Mouse (Mus musculus) midbrain, postnatal 0 days (tissue): Measurements from ENCODE around the gene Dnajc4. TPM values are rescaled to one million over a fixed set of nuclear protein-coding genes. Genes with fewer than 3 reads are reported as not detected.

Experiments used
- ATAC-seq: fragments of 200-750 bp; cut with Nextera tagmentation; 2 replicates; pipeline ENCODE4 v1.8.0; 2017; ENCODE audit warnings: moderate number of reproducible peaks, mild to moderate bottlenecking, moderate TSS enrichment, moderate library complexity; ENCODE audit not compliant: low FRiP score
- DNase-seq: peaks from one replicate; pipeline ENCODE4 v3.0.0-alpha.2; 2015; ENCODE audit warnings: low spot score
- H3K27ac ChIP-seq: fragments of 300-500 bp; sonication (generic); 2 replicates; pipeline ENCODE4 v1.5.1; 2014; ENCODE audit warnings: low read depth, mild to moderate bottlenecking, low read length, mixed read lengths
- H3K27me3 ChIP-seq: fragments of 300-500 bp; sonication (generic); 2 replicates; pipeline ENCODE4 v1.6.1; 2014; ENCODE audit warnings: low read length, control low read depth, mixed read lengths; ENCODE audit not compliant: insufficient read depth
- H3K36me3 ChIP-seq: fragments of 300-500 bp; sonication (generic); 2 replicates; pipeline ENCODE4 v1.6.1; 2014; ENCODE audit warnings: low read length, control low read depth, mixed read lengths; ENCODE audit not compliant: insufficient read depth
- H3K4me1 ChIP-seq: fragments of 300-500 bp; sonication (generic); 2 replicates; pipeline ENCODE4 v1.6.1; 2014; ENCODE audit warnings: mild to moderate bottlenecking, control low read depth, antibody characterized with exemption, low read length, mixed read lengths; ENCODE audit not compliant: insufficient read depth
- H3K4me2 ChIP-seq: fragments of 300-500 bp; sonication (generic); 2 replicates; pipeline ENCODE4 v1.6.1; 2014; ENCODE audit warnings: low read depth, mild to moderate bottlenecking, low read length, mixed read lengths; ENCODE audit not compliant: poor library complexity, severe bottlenecking
- H3K4me3 ChIP-seq: fragments of 300-500 bp; sonication (generic); 2 replicates; pipeline ENCODE4 v1.5.1; 2014; ENCODE audit warnings: low read depth, mild to moderate bottlenecking, low read length, moderate library complexity
- H3K9ac ChIP-seq: fragments of 300-500 bp; sonication (generic); replicated peaks from 2 replicates; pipeline ENCODE4 v1.6.1; 2014; ENCODE audit warnings: mild to moderate bottlenecking, low read length, moderate library complexity, mixed read lengths; ENCODE audit not compliant: poor library complexity, severe bottlenecking
- H3K9me3 ChIP-seq: fragments of 300-500 bp; sonication (generic); 2 replicates; pipeline ENCODE4 v1.6.1; 2016; ENCODE audit warnings: low read length, control low read depth
- CTCF ChIP-seq: IDR thresholded peaks from 2 replicates; pipeline ENCODE4 v1.5.1; 2016; ENCODE audit warnings: antibody characterized with exemption, mild to moderate bottlenecking
- WGBS: fragments of 180-500 bp; shearing (Covaris S2); extraction: QIAGEN DNeasy Blood & Tissue Kit; methylation state at CpG from one replicate; pipeline ENCODE4 v1.1.7; 2014; 5-methylcytosine and 5-hydroxymethylcytosine counted together
- polyA plus RNA-seq: library from polyadenylated mRNA; unstranded; fragments of >200 nt; fragmentation: Nextera tagmentation; extraction: Ambion mirVana; gene quantifications from 2 replicates; pipeline ENCODE4 v1.2.1, GENCODE M21; 2015
- total RNA-seq: library from RNA; depleted of rRNA; stranded (reverse); fragments of >200 nt; gene quantifications from 2 replicates; pipeline ENCODE4 v1.2.3, GENCODE M21; 2014

Gene Dnajc4
- total and polyA plus RNA-seq, 2 experiments from 2014 or later = 21.6 to 31.2 TPM

DNA sequence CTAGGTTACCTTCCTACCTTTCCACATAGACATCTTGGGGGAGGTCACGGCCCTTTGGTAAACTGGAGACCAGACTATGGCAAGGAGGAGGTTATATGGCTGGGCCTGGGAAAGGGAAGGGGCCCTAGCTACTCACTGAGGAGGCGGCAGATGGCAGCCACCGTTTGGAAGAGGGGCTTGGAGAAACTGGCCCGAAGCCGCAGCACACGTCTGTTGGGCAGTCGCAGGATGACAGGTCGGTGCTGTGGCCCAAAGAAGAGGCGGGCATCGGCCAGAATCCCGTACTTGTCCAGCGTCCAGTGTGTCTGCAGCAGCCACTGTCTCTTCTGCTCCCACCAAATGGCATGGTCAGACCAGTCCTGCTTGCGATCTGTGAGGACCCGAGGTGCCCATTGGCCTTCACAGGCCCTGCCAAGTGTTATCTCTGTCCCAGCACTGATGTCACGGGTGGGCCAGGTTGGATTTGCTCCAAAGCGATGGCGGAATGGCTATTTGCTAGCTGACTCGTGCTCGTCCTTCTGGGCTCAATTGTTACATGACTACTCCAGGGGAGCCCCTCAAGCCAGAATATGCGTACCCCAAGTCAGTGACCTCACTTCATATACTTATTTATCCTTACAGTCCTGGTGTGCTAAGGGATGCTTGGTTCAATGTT, 22.2 kb upstream of the Dnajc4 start:
- H3K36me3 ChIP-seq = peaks cover 13% of the 10 kb centered on the region
- no peak overlapping the region for H3K4me2 ChIP-seq
- WGBS = 92% methylated on average over 20 of the region's 20 CpGs
- no peak overlapping the region for H3K9ac ChIP-seq
- H3K4me1 ChIP-seq = no peaks in the 10 kb centered on the region
- H3K4me3 ChIP-seq = no peak overlapping the region
- no peak overlapping the region for H3K27ac ChIP-seq
- TF ChIP-seq CTCF = no peak
- DNase-seq (no peak), ATAC-seq (no peak)
- no peaks in the 10 kb centered on the region for H3K9me3 ChIP-seq
- no peaks in the 10 kb centered on the region for H3K27me3 ChIP-seq

DNA sequence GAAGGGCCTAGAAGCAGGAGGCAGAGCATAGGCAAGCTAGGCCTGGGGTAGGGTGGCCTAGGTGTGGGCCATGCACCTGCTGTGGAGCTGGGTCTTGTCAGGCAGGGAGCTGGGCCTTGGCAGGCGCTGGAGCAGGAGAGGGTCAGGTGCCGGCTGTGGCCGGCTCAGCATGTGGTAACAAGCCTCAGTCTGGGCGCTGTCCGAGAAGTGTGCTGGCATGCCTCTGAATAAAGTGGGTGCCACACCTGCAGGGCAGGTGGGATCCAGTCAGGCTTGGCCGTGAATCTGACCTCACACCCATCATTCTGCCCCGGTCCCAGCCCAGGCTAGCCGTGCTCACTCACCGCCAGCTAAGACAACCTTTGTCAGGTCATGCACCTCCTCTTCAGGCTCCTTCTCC, 21.6 kb upstream of the Dnajc4 start:
- Histone ChIP-seq H3K9ac (no peak overlapping the region), H3K4me2 (no peak overlapping the region), H3K4me1 (no peaks in the 10 kb centered on the region), H3K4me3 (no peak overlapping the region), H3K9me3 (no peaks in the 10 kb centered on the region), H3K27ac (no peak overlapping the region), H3K36me3 (peaks cover 9% of the 10 kb centered on the region; the same call in 1 of the 2 replicates), H3K27me3 (no peaks in the 10 kb centered on the region)
- 89% methylated on average over 9 of the region's 9 CpGs for WGBS
- ATAC-seq = no peak
- TF ChIP-seq CTCF = no peak
- DNase-seq = no peak

DNA sequence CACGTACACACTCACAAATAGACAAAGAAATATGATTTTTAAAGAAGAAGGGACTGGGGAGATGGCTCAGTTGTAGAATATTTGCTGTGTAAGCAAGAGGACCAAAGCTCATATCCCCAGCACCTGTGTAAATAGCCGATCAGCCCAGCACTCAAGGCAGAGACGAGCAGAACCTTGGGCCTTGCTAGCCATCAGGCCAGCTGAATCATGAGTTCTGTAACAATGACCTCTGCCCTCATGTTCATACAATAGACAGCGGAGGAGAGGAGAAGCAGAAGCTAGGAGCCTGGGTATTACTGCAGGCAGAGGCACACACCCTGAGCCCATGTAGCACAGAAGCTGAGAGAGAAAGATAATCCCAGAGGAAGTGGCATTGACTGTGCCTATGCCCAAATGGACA, 20.1 kb upstream of the Dnajc4 start:
- ATAC-seq (no peak), DNase-seq (no peak)
- 81% methylated on average over 4 of the region's 4 CpGs for WGBS
- Histone ChIP-seq H3K9ac (no peak overlapping the region), H3K36me3 (0 out of 2 replicates have a peak, but pooled peaks cover 2% of the 10 kb centered on the region), H3K27ac (no peak overlapping the region), H3K4me1 (no peaks in the 10 kb centered on the region), H3K27me3 (no peaks in the 10 kb centered on the region), H3K9me3 (no peaks in the 10 kb centered on the region), H3K4me2 (no peak overlapping the region), H3K4me3 (no peak overlapping the region)
- no peak for TF ChIP-seq CTCF

- ATAC-seq = no peak
- no peaks in the 10 kb centered on the region for H3K9me3 ChIP-seq
- no peak overlapping the region for H3K27ac ChIP-seq
- TF ChIP-seq CTCF = no peak
- DNase-seq = no peak
- no peak overlapping the region for H3K4me3 ChIP-seq
- no peaks in the 10 kb centered on the region for H3K27me3 ChIP-seq
- no peak overlapping the region for H3K9ac ChIP-seq
- no peaks in the 10 kb centered on the region for H3K36me3 ChIP-seq
- H3K4me1 ChIP-seq = no peaks in the 10 kb centered on the region
- 94% methylated on average over 9 of the region's 9 CpGs for WGBS
- H3K4me2 ChIP-seq = no peak overlapping the region
Measured at GRCm38 (mm10) chr19:7006892-7007593, 14.7 kb upstream of the Dnajc4 start.

- Histone ChIP-seq H3K4me1 (peaks cover 15% of the 10 kb centered on the region; the same call in 1 of the 2 replicates), H3K9me3 (no peaks in the 10 kb centered on the region), H3K36me3 (peaks cover 7% of the 10 kb centered on the region), H3K4me3 (no peak overlapping the region), H3K4me2 (no peak overlapping the region), H3K27me3 (no peaks in the 10 kb centered on the region), H3K27ac (no peak overlapping the region), H3K9ac (no peak overlapping the region)
- DNase-seq (no peak), ATAC-seq (no peak)
- 94% methylated on average over 19 of the region's 19 CpGs for WGBS
- no peak for TF ChIP-seq CTCF
Measured at GRCm38 (mm10) chr19:6999360-7000063, 7.1 kb upstream of the Dnajc4 start.
